Mouse (Mus musculus) urinary bladder, postnatal 36 days (tissue): ENCODE results near the gene Mmp14.

Experiments used
- DNase-seq, 2 experiments: peaks; one replicate each; pipeline ENCODE4 v3.0.0; 2022; ENCODE audit warnings: low spot score in 2 of 2, mixed read lengths in 1 of 2

The Mmp14 gene

GRCm38 (mm10) chr14:54474744-54475143 is 43.3 kb downstream of the Mmp14 start:
- no peak for DNase-seq

- no peak for DNase-seq
Observed at GRCm38 (mm10) chr14:54475941-54476844, 44.8 kb downstream of the Mmp14 start, which contains the start of gene Rem2. TSS of gene Rem2 (plus strand) at chr14:54476100.

GRCm38 (mm10) chr14:54477172-54477909 is 45.9 kb downstream of the Mmp14 start:
- no peak for DNase-seq

GRCm38 (mm10) chr14:54479451-54479920 is 48.1 kb downstream of the Mmp14 start:
- no peak for DNase-seq

GRCm38 (mm10) chr14:54480673-54481072 is 49.3 kb downstream of the Mmp14 start:
- DNase-seq: no peak

GRCm38 (mm10) chr14:54481402-54481801 is 50.0 kb downstream of the Mmp14 start:
- DNase-seq: no peak

GRCm38 (mm10) chr14:54482498-54482897 is 51.1 kb downstream of the Mmp14 start:
- no peak for DNase-seq

- no peak for DNase-seq
Observed at GRCm38 (mm10) chr14:54485899-54486298, 54.5 kb downstream of the Mmp14 start.

GRCm38 (mm10) chr14:54487732-54488131 is 56.3 kb downstream of the Mmp14 start:
- DNase-seq: no peak

GRCm38 (mm10) chr14:54488350-54488749 is 56.9 kb downstream of the Mmp14 start:
- DNase-seq: no peak

GRCm38 (mm10) chr14:54492345-54493131 is 61.1 kb downstream of the Mmp14 start:
- no peak for DNase-seq

GRCm38 (mm10) chr14:54493236-54493635 is 61.8 kb downstream of the Mmp14 start:
- DNase-seq: no peak

- peak; percentile 56 to 62 for DNase-seq
Observed at GRCm38 (mm10) chr14:54494234-54494633, 62.8 kb downstream of the Mmp14 start.
